Mouse (Mus musculus): ENCODE measurements around the gene Atp10a. TPM values are rescaled to one million over a fixed set of nuclear protein-coding genes. Genes with fewer than 3 reads are reported as not detected.

The Atp10a gene
- polyA plus RNA-seq, 1 experiment from 2014 or later, result 3.8 TPM

DNA sequence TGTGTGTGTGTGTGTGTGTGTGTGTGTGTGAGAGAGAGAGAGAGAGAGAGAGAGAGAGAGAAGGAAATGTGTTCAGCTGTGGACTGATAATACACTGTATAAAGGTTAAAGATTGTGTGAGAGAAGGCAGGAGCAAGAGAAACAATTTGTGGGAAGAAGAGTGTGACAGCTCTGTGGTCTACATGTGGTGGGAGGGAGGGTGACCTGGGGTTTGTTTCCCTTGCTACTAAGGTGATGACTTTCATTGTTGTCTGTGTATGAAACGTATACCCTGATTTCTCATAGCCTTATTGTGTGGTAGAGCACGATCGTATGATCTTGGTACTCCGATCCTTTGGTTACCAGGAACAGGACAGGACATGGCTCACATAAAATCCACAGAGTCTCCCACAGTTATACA lies 45.3 kb downstream of the Atp10a start:
- WGBS, result 87% methylated on average over 4 of the region's 4 CpGs
- Histone ChIP-seq H3K4me2 (no peak overlapping the region), H3K27me3 (ENCODE audit: insufficient read depth, low read length) (no peaks in the 10 kb centered on the region), H3K4me3 (ENCODE audit: low read depth, low read length) (no peak overlapping the region), H3K4me1 (ENCODE audit: insufficient read depth) (no peaks in the 10 kb centered on the region), H3K9me3 (ENCODE audit: low read depth, low read length) (no peaks in the 10 kb centered on the region), H3K27ac (ENCODE audit: low read depth) (no peak overlapping the region), H3K9ac (no peak overlapping the region), H3K36me3 (ENCODE audit: insufficient read depth) (no peaks in the 10 kb centered on the region)
- no peak for TF ChIP-seq CTCF (IDR thresholded peaks at IDR 0.05; ENCODE audit: low read depth)
- ATAC-seq (ENCODE audit: insufficient read depth) (no peak), DNase-seq (no peak)

DNA sequence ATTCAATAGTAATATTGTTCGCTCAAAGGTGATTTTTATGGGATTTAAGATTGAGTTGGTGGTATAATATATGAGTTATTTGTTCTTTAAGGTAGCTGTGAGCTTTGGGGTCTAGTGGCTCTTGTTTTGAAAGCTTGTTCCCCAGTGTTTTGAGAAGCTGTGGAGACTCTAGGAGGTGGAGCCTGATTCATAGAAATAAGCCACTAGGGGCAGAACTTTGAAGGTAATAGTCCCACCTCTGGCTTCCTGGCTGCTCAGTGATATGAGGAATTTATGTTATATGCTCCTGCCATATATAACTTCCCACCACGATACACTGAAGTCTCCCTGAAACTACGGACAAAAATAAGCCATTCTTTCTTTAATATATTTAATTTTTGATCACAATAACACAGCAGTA lies 49.2 kb downstream of the Atp10a start:
- Histone ChIP-seq H3K4me2 (no peak overlapping the region), H3K27ac (ENCODE audit: low read depth) (no peak overlapping the region), H3K36me3 (ENCODE audit: insufficient read depth) (no peaks in the 10 kb centered on the region), H3K4me3 (ENCODE audit: low read depth, low read length) (no peak overlapping the region), H3K9ac (no peak overlapping the region), H3K9me3 (ENCODE audit: low read depth, low read length) (no peaks in the 10 kb centered on the region), H3K27me3 (ENCODE audit: insufficient read depth, low read length) (no peaks in the 10 kb centered on the region), H3K4me1 (ENCODE audit: insufficient read depth) (no peaks in the 10 kb centered on the region)
- ATAC-seq (ENCODE audit: insufficient read depth), result no peak
- DNase-seq, result no peak
- WGBS, result 89% methylated on average over 3 of the region's 3 CpGs
- no peak for TF ChIP-seq CTCF (IDR thresholded peaks at IDR 0.05; ENCODE audit: low read depth)

DNA sequence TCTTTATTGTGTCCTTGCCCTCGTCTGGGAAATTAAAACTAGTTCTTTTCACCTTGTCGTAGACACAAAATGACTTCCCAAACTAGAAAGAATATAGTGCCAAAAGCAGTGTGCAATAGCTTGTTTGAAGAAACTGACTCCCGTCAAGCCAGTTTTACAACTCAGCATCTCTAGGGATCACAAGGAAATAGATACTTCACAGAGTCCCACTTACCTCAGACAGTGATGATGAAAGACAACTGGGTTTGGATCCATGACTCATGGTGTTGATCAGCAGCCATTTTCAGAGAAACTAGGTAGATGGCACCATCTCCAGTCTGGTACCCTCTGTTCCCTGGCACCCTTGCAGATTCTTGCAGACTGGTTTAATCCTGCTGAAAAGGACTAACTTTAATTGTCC lies 53.3 kb downstream of the Atp10a start:
- Histone ChIP-seq H3K27ac (ENCODE audit: low read depth) (no peak overlapping the region), H3K9ac (no peak overlapping the region), H3K36me3 (ENCODE audit: insufficient read depth) (no peaks in the 10 kb centered on the region), H3K4me2 (no peak overlapping the region), H3K27me3 (ENCODE audit: insufficient read depth, low read length) (no peaks in the 10 kb centered on the region), H3K9me3 (ENCODE audit: low read depth, low read length) (no peaks in the 10 kb centered on the region), H3K4me3 (ENCODE audit: low read depth, low read length) (no peak overlapping the region), H3K4me1 (ENCODE audit: insufficient read depth) (no peaks in the 10 kb centered on the region)
- no peak for TF ChIP-seq CTCF (IDR thresholded peaks at IDR 0.05; ENCODE audit: low read depth)
- 77% methylated on average over 3 of the region's 3 CpGs for WGBS
- no peak for DNase-seq
- no peak for ATAC-seq (ENCODE audit: insufficient read depth)

DNA sequence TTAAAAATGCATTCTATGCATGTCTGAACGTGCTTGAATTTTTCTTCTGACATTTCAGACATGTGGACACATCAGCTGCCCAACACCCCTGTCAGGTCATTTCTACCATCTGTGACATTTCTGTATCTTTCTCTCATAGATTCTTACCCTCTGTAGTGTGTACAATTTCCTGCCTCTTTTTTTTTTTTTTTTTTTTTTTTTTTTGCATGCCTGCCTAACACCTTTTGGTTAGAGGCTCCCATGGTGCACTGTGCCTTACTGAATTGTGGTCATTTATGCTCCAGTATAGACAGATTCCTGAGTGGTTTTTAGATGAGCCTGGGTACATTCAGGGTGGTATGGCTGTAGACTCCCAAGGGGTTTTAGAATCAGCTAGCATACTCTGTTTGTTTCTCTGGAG lies 54.3 kb downstream of the Atp10a start:
- Histone ChIP-seq H3K36me3 (ENCODE audit: insufficient read depth) (no peaks in the 10 kb centered on the region), H3K27ac (ENCODE audit: low read depth) (no peak overlapping the region), H3K9me3 (ENCODE audit: low read depth, low read length) (no peaks in the 10 kb centered on the region), H3K4me1 (ENCODE audit: insufficient read depth) (no peaks in the 10 kb centered on the region), H3K9ac (no peak overlapping the region), H3K4me3 (ENCODE audit: low read depth, low read length) (no peak overlapping the region), H3K4me2 (no peak overlapping the region), H3K27me3 (ENCODE audit: insufficient read depth, low read length) (no peaks in the 10 kb centered on the region)
- ATAC-seq (ENCODE audit: insufficient read depth), result no peak
- TF ChIP-seq CTCF (IDR thresholded peaks at IDR 0.05; ENCODE audit: low read depth), result no peak
- 51% methylated on average over 1 of the region's 1 CpGs for WGBS
- DNase-seq, result no peak

DNA sequence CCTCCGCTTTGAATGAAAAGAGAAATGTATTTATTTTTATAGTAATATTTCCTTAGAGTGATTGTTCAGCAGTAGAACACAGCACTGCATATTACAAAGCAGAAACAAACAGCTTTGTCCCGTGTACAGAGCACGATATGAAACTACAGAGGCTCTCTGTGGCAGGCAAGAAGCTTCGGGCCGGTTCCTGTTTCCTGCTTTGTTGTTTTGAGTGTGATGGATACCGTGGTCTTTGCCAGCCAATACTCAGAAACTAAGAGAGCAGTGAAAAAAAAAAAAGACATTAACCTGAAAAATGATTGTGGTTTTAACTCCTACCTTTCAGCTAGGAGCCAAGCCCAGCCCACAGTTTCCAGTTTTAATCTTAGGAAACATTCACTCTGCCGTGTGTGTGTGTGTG lies 55.8 kb downstream of the Atp10a start:
- Histone ChIP-seq H3K27me3 (ENCODE audit: insufficient read depth, low read length) (no peaks in the 10 kb centered on the region), H3K36me3 (ENCODE audit: insufficient read depth) (no peaks in the 10 kb centered on the region), H3K4me2 (no peak overlapping the region), H3K4me3 (ENCODE audit: low read depth, low read length) (no peak overlapping the region), H3K4me1 (ENCODE audit: insufficient read depth) (no peaks in the 10 kb centered on the region), H3K9ac (no peak overlapping the region), H3K9me3 (ENCODE audit: low read depth, low read length) (no peaks in the 10 kb centered on the region), H3K27ac (ENCODE audit: low read depth) (no peak overlapping the region)
- TF ChIP-seq CTCF (IDR thresholded peaks at IDR 0.05; ENCODE audit: low read depth), result no peak
- ATAC-seq (ENCODE audit: insufficient read depth) (no peak), DNase-seq (no peak)
- 77% methylated on average over 7 of the region's 7 CpGs for WGBS

DNA sequence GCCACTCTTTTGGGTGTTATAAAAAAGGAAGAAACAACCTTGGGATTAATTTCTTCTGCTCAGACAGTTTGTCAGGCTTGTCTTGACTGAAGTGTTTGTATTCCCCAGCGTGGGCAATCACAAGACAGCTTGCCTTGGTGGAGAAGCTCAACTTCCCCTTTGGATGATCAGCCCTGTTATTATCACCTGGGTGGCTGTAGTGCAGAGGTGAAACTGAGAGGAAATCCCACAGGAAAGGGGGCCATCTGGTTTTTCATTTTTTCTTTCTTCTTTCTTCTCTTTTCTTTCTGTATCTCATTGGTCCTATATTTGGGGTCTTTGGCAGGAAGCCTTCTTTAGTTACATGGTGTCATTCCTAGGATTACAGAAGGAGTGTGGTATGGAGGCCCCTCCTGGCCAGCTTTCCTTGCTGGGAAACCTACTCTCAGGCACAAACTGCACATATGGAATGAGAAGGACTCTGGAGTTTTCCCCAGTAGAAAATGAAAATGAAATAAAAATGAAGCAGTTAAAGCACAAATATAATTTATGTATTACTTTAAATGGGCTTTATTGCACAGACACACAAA lies 59.7 kb downstream of the Atp10a start:
- WGBS, result 41% methylated on average over 1 of the region's 1 CpGs
- H3K27ac ChIP-seq (ENCODE audit: low read depth), result no peak overlapping the region
- TF ChIP-seq CTCF (IDR thresholded peaks at IDR 0.05; ENCODE audit: low read depth), result no peak

DNA sequence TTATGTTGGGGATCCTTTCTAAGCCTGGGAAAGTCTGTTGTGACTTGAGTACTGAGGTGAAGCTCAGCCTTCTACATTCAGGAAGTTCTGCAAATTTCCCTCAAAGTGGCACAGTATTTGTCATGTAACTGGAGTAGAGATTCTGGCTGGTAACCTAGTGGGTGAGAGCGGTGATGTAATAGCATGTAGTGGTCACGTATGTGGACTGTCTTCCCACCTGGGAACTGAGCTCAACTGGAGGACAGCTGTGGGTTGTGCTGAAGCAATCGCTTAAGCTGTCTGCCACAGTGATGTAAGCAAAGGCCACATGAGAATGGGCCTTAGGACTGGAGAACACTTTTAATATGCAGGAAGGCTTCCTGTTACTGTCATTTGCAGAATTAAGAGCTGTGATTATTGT lies 60.7 kb downstream of the Atp10a start:
- Histone ChIP-seq H3K4me2 (no peak overlapping the region), H3K9ac (no peak overlapping the region), H3K9me3 (ENCODE audit: low read depth, low read length) (no peaks in the 10 kb centered on the region), H3K27me3 (ENCODE audit: insufficient read depth, low read length) (no peaks in the 10 kb centered on the region), H3K4me1 (ENCODE audit: insufficient read depth) (no peaks in the 10 kb centered on the region), H3K4me3 (ENCODE audit: low read depth, low read length) (no peak overlapping the region), H3K36me3 (ENCODE audit: insufficient read depth) (no peaks in the 10 kb centered on the region), H3K27ac (ENCODE audit: low read depth) (no peak overlapping the region)
- 87% methylated on average over 3 of the region's 3 CpGs for WGBS
- no peak for ATAC-seq (ENCODE audit: insufficient read depth)
- no peak for DNase-seq
- TF ChIP-seq CTCF (IDR thresholded peaks at IDR 0.05; ENCODE audit: low read depth), result no peak

More for the DNA sequence above, 59.7 kb downstream of the Atp10a start:
- no peak overlapping the region for H3K4me3 ChIP-seq (ENCODE audit: low read depth, low read length)
- H3K4me2 ChIP-seq, result no peak overlapping the region
- ATAC-seq (ENCODE audit: insufficient read depth), result no peak
- H3K27me3 ChIP-seq (ENCODE audit: insufficient read depth, low read length), result no peaks in the 10 kb centered on the region
- no peak overlapping the region for H3K9ac ChIP-seq
- no peaks in the 10 kb centered on the region for H3K36me3 ChIP-seq (ENCODE audit: insufficient read depth)
- H3K9me3 ChIP-seq (ENCODE audit: low read depth, low read length), result no peaks in the 10 kb centered on the region
- DNase-seq, result no peak
- H3K4me1 ChIP-seq (ENCODE audit: insufficient read depth), result no peaks in the 10 kb centered on the region

DNA sequence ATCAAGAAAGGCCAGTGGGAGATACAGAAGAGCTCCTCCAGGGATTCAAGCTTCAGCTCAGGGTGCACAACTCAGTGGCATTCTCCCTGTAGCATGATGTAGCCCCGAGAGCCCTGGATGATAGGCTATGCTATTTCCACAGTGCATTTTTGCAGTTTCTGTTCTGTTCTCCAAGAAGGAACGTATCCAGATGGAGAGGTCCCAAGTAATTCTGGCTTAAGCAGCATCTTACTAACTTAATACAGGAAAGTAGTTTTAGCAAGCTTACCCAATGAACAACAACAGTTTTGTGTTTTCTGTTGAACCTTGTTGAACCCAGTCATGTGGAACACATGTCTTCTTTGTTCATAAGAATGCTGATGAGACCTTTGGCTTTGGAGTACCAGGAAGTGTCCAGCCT lies 62.6 kb downstream of the Atp10a start:
- no peak for TF ChIP-seq CTCF (IDR thresholded peaks at IDR 0.05; ENCODE audit: low read depth)
- Histone ChIP-seq H3K9me3 (ENCODE audit: low read depth, low read length) (no peaks in the 10 kb centered on the region), H3K4me3 (ENCODE audit: low read depth, low read length) (no peak overlapping the region), H3K4me2 (no peak overlapping the region), H3K27me3 (ENCODE audit: insufficient read depth, low read length) (no peaks in the 10 kb centered on the region), H3K9ac (no peak overlapping the region), H3K36me3 (ENCODE audit: insufficient read depth) (no peaks in the 10 kb centered on the region), H3K27ac (ENCODE audit: low read depth) (no peak overlapping the region), H3K4me1 (ENCODE audit: insufficient read depth) (no peaks in the 10 kb centered on the region)
- WGBS, result 82% methylated on average over 2 of the region's 2 CpGs
- ATAC-seq (ENCODE audit: insufficient read depth) (no peak), DNase-seq (no peak)
